Mouse (Mus musculus) MEL (cell line): ENCODE measurements at regions not wholly inside any gene's neighbourhood (a gene's known extent, or its start where the extent isn't known, plus 50 kb on each side); places are given as distances from the start of the nearest gene placed in this dataset.

Source experiments
- DNase-seq: peaks from one replicate; pipeline ENCODE4 v3.0.0; 2011; ENCODE audit warnings: low read depth, low spot score
- H3K27ac ChIP-seq: 2 replicates; pipeline ENCODE4 v1.5.1; 2012; ENCODE audit warnings: low read depth, mild to moderate bottlenecking, control low read depth, low read length, moderate library complexity; ENCODE audit not compliant: control insufficient read depth
- H3K27me3 ChIP-seq, 2 experiments: fragments of 150-350 bp in 1 of 2; sonication (generic) in 1 of 2; 2 replicates each; pipeline ENCODE4 v1.6.1; 2012; ENCODE audit warnings: low read length in 2 of 2, mild to moderate bottlenecking in 2 of 2, improper control_type of control experiment in 1 of 2, moderate library complexity in 1 of 2; ENCODE audit not compliant: insufficient read depth in 2 of 2, control insufficient read depth in 1 of 2
- H3K36me3 ChIP-seq, 2 experiments: 2 replicates each; pipeline ENCODE4 v1.6.1; 2012 to 2014; ENCODE audit warnings: low read length in 2 of 2, improper control_type of control experiment in 1 of 2, inconsistent platforms in 1 of 2, mild to moderate bottlenecking in 1 of 2; ENCODE audit not compliant: insufficient read depth in 2 of 2, control insufficient read depth in 1 of 2
- H3K4me1 ChIP-seq, 2 experiments: fragments of 150-350 bp in 1 of 2; sonication (generic) in 1 of 2; 2 replicates each; pipeline ENCODE4 v1.6.1; 2012; ENCODE audit warnings: low read length in 2 of 2, improper control_type of control experiment in 1 of 2, mild to moderate bottlenecking in 1 of 2; ENCODE audit not compliant: insufficient read depth in 2 of 2, control insufficient read depth in 1 of 2
- H3K4me3 ChIP-seq, 2 experiments: fragments of 150-350 bp in 1 of 2; sonication (generic) in 1 of 2; 2 replicates each; pipeline ENCODE4 v1.5.1; 2012; ENCODE audit warnings: low read depth in 2 of 2, low read length in 2 of 2, mild to moderate bottlenecking in 2 of 2, moderate library complexity in 2 of 2, control low read depth in 1 of 2, improper control_type of control experiment in 1 of 2; ENCODE audit not compliant: control insufficient read depth in 1 of 2, insufficient read depth in 1 of 2
- H3K79me2 ChIP-seq: 2 replicates; pipeline ENCODE4 v1.6.1; 2012; ENCODE audit warnings: mild to moderate bottlenecking, low read length, moderate library complexity; ENCODE audit not compliant: control insufficient read depth, poor library complexity, insufficient read depth
- H3K9ac ChIP-seq: 2 replicates; pipeline ENCODE4 v1.6.1; 2012; ENCODE audit warnings: low read depth, mild to moderate bottlenecking, control low read depth, low read length, moderate library complexity; ENCODE audit not compliant: control insufficient read depth, poor library complexity, severe bottlenecking
- H3K9me3 ChIP-seq: fragments of 150-350 bp; sonication (generic); replicated peaks from 2 replicates; pipeline ENCODE4 v1.6.1; 2012; ENCODE audit warnings: mild to moderate bottlenecking, low read length, improper control_type of control experiment, moderate library complexity; ENCODE audit not compliant: insufficient read depth
- CTCF ChIP-seq, 3 experiments: IDR thresholded peaks in 2 of 3; conservative IDR thresholded peaks in 1 of 3; 2 replicates each; pipeline ENCODE4 v1.5.1; 2011 to 2012; ENCODE audit warnings: low read length in 3 of 3, low read depth in 2 of 3, mild to moderate bottlenecking in 2 of 3, improper control_type of control experiment in 1 of 3, inconsistent platforms in 1 of 3, mixed read lengths in 1 of 3, moderate library complexity in 1 of 3; ENCODE audit not compliant: control insufficient read depth in 1 of 3, insufficient read depth in 1 of 3, poor library complexity in 1 of 3, severe bottlenecking in 1 of 3
- EP300 ChIP-seq, 2 experiments: IDR thresholded peaks; 2 replicates each; pipeline ENCODE4 v1.6.1; 2011; ENCODE audit warnings: improper control_type of control experiment in 2 of 2, low read length in 2 of 2, low read depth in 1 of 2, mild to moderate bottlenecking in 1 of 2
- GABPA ChIP-seq: IDR thresholded peaks from 2 replicates; pipeline ENCODE4 v1.6.1; 2012; ENCODE audit warnings: low read depth, mild to moderate bottlenecking, inconsistent platforms, low read length, improper control_type of control experiment, moderate library complexity
- GATA1 ChIP-seq: IDR thresholded peaks from 2 replicates; pipeline ENCODE4 v1.6.1; 2011; ENCODE audit warnings: low read depth, low read length, improper control_type of control experiment
- HCFC1 ChIP-seq: IDR thresholded peaks from 2 replicates; pipeline ENCODE4 v1.6.1; 2012; ENCODE audit warnings: low read depth, mild to moderate bottlenecking, inconsistent platforms, low read length, improper control_type of control experiment, moderate library complexity
- JUND ChIP-seq: IDR thresholded peaks from 2 replicates; pipeline ENCODE4 v1.6.1; 2011; ENCODE audit warnings: low read depth, mild to moderate bottlenecking, improper control_type of control experiment, low read length
- MAX ChIP-seq: IDR thresholded peaks from 2 replicates; pipeline ENCODE4 v1.6.1; 2011; ENCODE audit warnings: low read length, improper control_type of control experiment
- MAZ ChIP-seq: IDR thresholded peaks from 2 replicates; pipeline ENCODE4 v1.6.1; 2012; ENCODE audit warnings: low read depth, mild to moderate bottlenecking, inconsistent platforms, low read length, improper control_type of control experiment
- MEF2A ChIP-seq: IDR thresholded peaks from 2 replicates; pipeline ENCODE4 v1.6.1; 2014; ENCODE audit warnings: low read depth, mild to moderate bottlenecking, inconsistent platforms, low read length, improper control_type of control experiment; ENCODE audit not compliant: poor library complexity, insufficient replicate concordance, severe bottlenecking; ENCODE audit errors: extremely low read depth
- MYB ChIP-seq: IDR thresholded peaks from 2 replicates; pipeline ENCODE4 v1.6.1; 2011; ENCODE audit warnings: mild to moderate bottlenecking, low read depth, low read length, improper control_type of control experiment
- MYC ChIP-seq: IDR thresholded peaks from 2 replicates; pipeline ENCODE4 v1.6.1; 2011; ENCODE audit warnings: low read depth, mild to moderate bottlenecking, low read length, improper control_type of control experiment, moderate library complexity
- POLR2A ChIP-seq, 2 experiments: IDR thresholded peaks; 2 replicates each; pipeline ENCODE4 v1.6.1; 2011 to 2012; ENCODE audit warnings: low read length in 2 of 2, mild to moderate bottlenecking in 2 of 2, control low read depth in 1 of 2, improper control_type of control experiment in 1 of 2, low read depth in 1 of 2, moderate library complexity in 1 of 2; ENCODE audit not compliant: control insufficient read depth in 1 of 2, insufficient read depth in 1 of 2, poor library complexity in 1 of 2
- POLR2AphosphoS2 ChIP-seq: IDR thresholded peaks from 2 replicates; pipeline ENCODE4 v1.6.1; 2011; ENCODE audit warnings: low read length, improper control_type of control experiment
- POLR2AphosphoS5 ChIP-seq: IDR thresholded peaks from 2 replicates; pipeline ENCODE4 v1.6.1; 2012; ENCODE audit warnings: low read depth, borderline replicate concordance, mild to moderate bottlenecking, inconsistent platforms, low read length, moderate library complexity, mixed read lengths
- RAD21 ChIP-seq: IDR thresholded peaks from 2 replicates; pipeline ENCODE4 v1.6.1; 2011; ENCODE audit warnings: mild to moderate bottlenecking, low read depth, low read length, improper control_type of control experiment
- SMC3 ChIP-seq: IDR thresholded peaks from 2 replicates; pipeline ENCODE4 v1.6.1; 2011; ENCODE audit warnings: low read depth, low read length, improper control_type of control experiment
- TAL1 ChIP-seq: IDR thresholded peaks from 2 replicates; pipeline ENCODE4 v1.6.1; 2012; ENCODE audit warnings: mild to moderate bottlenecking, inconsistent platforms, low read length, moderate library complexity, mixed read lengths
- TBP ChIP-seq: IDR thresholded peaks from 2 replicates; pipeline ENCODE4 v1.8.0; 2011; ENCODE audit warnings: low read depth, low read length, improper control_type of control experiment
- TCF12 ChIP-seq: IDR thresholded peaks from 2 replicates; pipeline ENCODE4 v1.6.1; 2014; ENCODE audit warnings: low read depth, mild to moderate bottlenecking, inconsistent platforms, low read length, improper control_type of control experiment, moderate library complexity
- USF1 ChIP-seq: IDR thresholded peaks from 2 replicates; pipeline ENCODE4 v1.6.1; 2014; ENCODE audit warnings: low read depth, mild to moderate bottlenecking, inconsistent platforms, low read length, improper control_type of control experiment, moderate library complexity
- USF2 ChIP-seq, 2 experiments: IDR thresholded peaks; 2 replicates each; pipeline ENCODE4 v1.6.1; 2011 to 2012; ENCODE audit warnings: improper control_type of control experiment in 2 of 2, low read length in 2 of 2, borderline replicate concordance in 1 of 2, inconsistent platforms in 1 of 2, low read depth in 1 of 2, mild to moderate bottlenecking in 1 of 2; ENCODE audit not compliant: insufficient read depth in 1 of 2
- ZC3H11A ChIP-seq: IDR thresholded peaks from 2 replicates; pipeline ENCODE4 v1.6.1; 2012; ENCODE audit warnings: low read depth, mild to moderate bottlenecking, inconsistent platforms, low read length, improper control_type of control experiment
- ZKSCAN1 ChIP-seq: IDR thresholded peaks from 2 replicates; pipeline ENCODE4 v1.6.1; 2012; ENCODE audit warnings: low read depth, mild to moderate bottlenecking, inconsistent platforms, low read length, improper control_type of control experiment, moderate library complexity
- ZMIZ1 ChIP-seq: IDR thresholded peaks from 2 replicates; pipeline ENCODE4 v1.6.1; 2012; ENCODE audit warnings: low read depth, mild to moderate bottlenecking, inconsistent platforms, low read length, improper control_type of control experiment, moderate library complexity

DNA sequence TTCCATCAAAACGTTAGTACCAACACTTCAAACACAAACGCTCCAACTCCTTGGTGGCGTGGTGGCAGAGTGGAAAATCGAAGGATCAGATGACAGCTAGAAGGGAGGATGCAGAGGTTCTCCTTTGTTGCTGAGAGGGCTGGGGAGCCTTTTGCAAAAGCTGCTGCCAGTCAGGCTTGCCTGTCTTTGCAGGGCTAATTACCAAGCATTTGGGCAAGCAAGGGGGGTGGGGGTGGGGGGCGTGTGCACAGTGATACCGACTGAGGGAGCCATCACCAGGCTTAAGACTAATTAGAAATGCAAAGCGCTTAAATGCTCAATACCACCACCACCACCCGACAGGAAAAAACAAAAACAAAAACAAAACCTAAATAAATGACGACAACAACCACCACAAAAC, 95.3 kb upstream of the Galnt15 start:
- no peaks in the 10 kb centered on the region for H3K36me3 ChIP-seq
- no peak for DNase-seq
- no peak overlapping the region for H3K9ac ChIP-seq
- no peak overlapping the region for H3K4me3 ChIP-seq
- H3K79me2 ChIP-seq = no peaks in the 10 kb centered on the region
- 0 out of 4 replicates have a peak, but pooled peaks cover 0 to 2% of the 10 kb centered on the region in 2 experiments for H3K4me1 ChIP-seq
- H3K27me3 ChIP-seq = peaks cover 0 to 4% of the 10 kb centered on the region in 2 experiments; a peak in 3 of 4 replicates
- no peak overlapping the region for H3K27ac ChIP-seq
- TF ChIP-seq POLR2AphosphoS5 (no peak), ZKSCAN1 (no peak), SMC3 (no peak), GATA1 (no peak), HCFC1 (no peak), ZMIZ1 (no peak), MAZ (no peak), EP300 (IDR thresholded peaks at IDR 0.05; ENCODE audit: low read depth in 1 of 2, low read length in 2 of 2) (no peak), USF1 (no peak), USF2 (IDR thresholded peaks at IDR 0.05; ENCODE audit: borderline replicate concordance in 1 of 2, insufficient read depth in 1 of 2, low read depth in 1 of 2, low read length in 2 of 2) (no peak), MYC (no peak)
- H3K9me3 ChIP-seq = no peaks in the 10 kb centered on the region

DNA sequence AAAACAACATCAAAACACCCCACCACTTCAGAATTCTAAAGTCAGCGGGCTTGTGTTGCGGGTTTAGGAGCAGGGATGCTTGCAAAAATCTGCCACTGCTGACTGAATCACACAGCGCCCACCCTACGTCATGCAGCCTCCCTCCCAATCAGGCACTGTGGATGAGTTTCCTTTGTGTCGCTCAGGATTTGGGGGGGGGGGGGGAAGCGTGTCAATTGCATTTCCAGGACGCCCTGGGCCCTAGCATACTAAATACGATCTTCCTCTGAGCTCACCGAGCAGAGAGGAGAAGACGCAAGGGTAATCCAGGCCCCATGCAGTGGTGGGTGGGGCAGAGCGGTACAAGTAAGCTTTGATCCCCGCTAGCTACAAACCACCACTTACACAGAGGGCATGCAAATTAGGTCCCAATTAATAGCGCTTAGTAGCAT, 94.9 kb upstream of the Galnt15 start:
- H3K27me3 ChIP-seq = peaks cover 0 to 4% of the 10 kb centered on the region in 2 experiments; a peak in 3 of 4 replicates
- no peaks in the 10 kb centered on the region for H3K36me3 ChIP-seq
- no peak for DNase-seq
- TF ChIP-seq MYB (no peak), ZMIZ1 (no peak), CTCF (IDR thresholded peaks at IDR 0.05 in 2 of 3, conservative IDR thresholded peaks at IDR 0.05 in 1 of 3; ENCODE audit: control insufficient read depth in 1 of 3, insufficient read depth in 1 of 3, low read depth in 2 of 3, low read length in 3 of 3, poor library complexity in 1 of 3, severe bottlenecking in 1 of 3) (no peak), MAZ (no peak), JUND (no peak), POLR2AphosphoS2 (no peak), MEF2A (no peak), MYC (no peak), POLR2AphosphoS5 (no peak), TAL1 (no peak), RAD21 (no peak), POLR2A (IDR thresholded peaks at IDR 0.05; ENCODE audit: control insufficient read depth in 1 of 2, insufficient read depth in 1 of 2, low read depth in 1 of 2, low read length in 2 of 2, poor library complexity in 1 of 2) (no peak), ZC3H11A (no peak), TCF12 (no peak), MAX (no peak), TBP (no peak), USF2 (IDR thresholded peaks at IDR 0.05; ENCODE audit: borderline replicate concordance in 1 of 2, insufficient read depth in 1 of 2, low read depth in 1 of 2, low read length in 2 of 2) (no peak), GABPA (no peak)
- TF ChIP-seq, all 39 proteins: peak for 0
- H3K79me2 ChIP-seq = no peaks in the 10 kb centered on the region
- H3K4me3 ChIP-seq = no peak overlapping the region
- no peak overlapping the region for H3K9ac ChIP-seq
- no peaks in the 10 kb centered on the region for H3K9me3 ChIP-seq
- H3K27ac ChIP-seq = no peak overlapping the region
- 0 out of 4 replicates have a peak, but pooled peaks cover 0 to 2% of the 10 kb centered on the region in 2 experiments for H3K4me1 ChIP-seq
